Comparison of ENCODE assay signal across 23 mouse cellular contexts in genomic region chr3:55536901-55537300, GRCm38 (mm10).
DNase-seq lines count a peak whose midpoint lies in the region; ATAC-seq lines count a peak whose summit lies in the region.
"Had no signal": no experiment of that assay in that cellular context is flagged by ENCODE, and none has a peak within 500 bp of the region (broad histone marks: within the 10 kb centered on the region; RNA-seq: fewer than 3 reads in every experiment).

No protein-coding gene starts in this region.

- DNase-seq in hindbrain, embryonic 10.5 days (ENCODE audit: low spot score) = no peak
- no peak for DNase-seq in right cerebral cortex, postnatal 25 days
- DNase-seq in embryo, embryonic 9.5 days (ENCODE audit: extremely low spot score) = no peak
- DNase-seq: cerebellum, adult 9-10 months; gastrocnemius, adult 2 months; heart, postnatal 14 days; kidney, adult 9 months; kidney, postnatal 25 days; left cerebral cortex, postnatal 4 days; thymus, adult 2 months had no signal

- no peak overlapping the region for H3K4me3 ChIP-seq in hindbrain, embryonic 12.5 days
- no peak overlapping the region for H3K4me3 ChIP-seq in hindbrain, embryonic 10.5 days
- H3K4me3 ChIP-seq in neural tube, embryonic 13.5 days = no peak overlapping the region
- H3K4me3 ChIP-seq in neural tube, embryonic 15.5 days (replicated peaks) = no peak overlapping the region
- H3K4me3 ChIP-seq in limb, embryonic 12.5 days (replicated peaks) = no peak overlapping the region
- H3K4me3 ChIP-seq: forebrain, embryonic 10.5 days; gastrocnemius, adult 2 months; heart, embryonic 12.5 days; left cerebral cortex, adult 2 months; liver, embryonic 15.5 days; midbrain, embryonic 13.5 days; myocyte had no signal

- WGBS in hindbrain, embryonic 12.5 days = 58% methylated on average over 6 of the region's 6 CpGs
- WGBS in hindbrain, embryonic 10.5 days = 65% methylated on average over 6 of the region's 6 CpGs
- 46% methylated on average over 6 of the region's 6 CpGs for WGBS in neural tube, embryonic 13.5 days
- 47% methylated on average over 6 of the region's 6 CpGs for WGBS in neural tube, embryonic 15.5 days
- WGBS in limb, embryonic 12.5 days = 9% methylated on average over 6 of the region's 6 CpGs

- H3K27ac ChIP-seq in hindbrain, embryonic 12.5 days = 0 out of 2 replicates have a peak overlapping the region, but pooled peaks have one; percentile 23
- no peak overlapping the region for H3K27ac ChIP-seq in hindbrain, embryonic 10.5 days
- H3K27ac ChIP-seq in neural tube, embryonic 13.5 days (replicated peaks) = 0 out of 2 replicates have a peak overlapping the region, but pooled peaks have one; percentile 7
- H3K27ac ChIP-seq in neural tube, embryonic 15.5 days (replicated peaks) = no peak overlapping the region
- peak overlapping the region; percentile 79 for H3K27ac ChIP-seq in limb, embryonic 12.5 days
- H3K27ac ChIP-seq: forebrain, embryonic 10.5 days; gastrocnemius, adult 2 months; left cerebral cortex, adult 2 months; liver, embryonic 15.5 days; midbrain, embryonic 13.5 days had no signal

- H3K27me3 ChIP-seq in hindbrain, embryonic 12.5 days = no peaks in the 10 kb centered on the region
- no peaks in the 10 kb centered on the region for H3K27me3 ChIP-seq in hindbrain, embryonic 10.5 days (ENCODE audit: insufficient read depth, poor library complexity, severe bottlenecking)
- H3K27me3 ChIP-seq in neural tube, embryonic 13.5 days = no peaks in the 10 kb centered on the region
- H3K27me3 ChIP-seq in neural tube, embryonic 15.5 days (replicated peaks) = no peaks in the 10 kb centered on the region
- no peaks in the 10 kb centered on the region for H3K27me3 ChIP-seq in limb, embryonic 12.5 days
- H3K27me3 ChIP-seq: heart, embryonic 12.5 days; liver, embryonic 15.5 days; midbrain, embryonic 13.5 days had no signal

- no peaks in the 10 kb centered on the region for H3K9me3 ChIP-seq in hindbrain, embryonic 12.5 days (replicated peaks)
- no peaks in the 10 kb centered on the region for H3K9me3 ChIP-seq in hindbrain, embryonic 10.5 days
- H3K9me3 ChIP-seq in neural tube, embryonic 13.5 days = no peaks in the 10 kb centered on the region
- H3K9me3 ChIP-seq in neural tube, embryonic 15.5 days (replicated peaks) = no peaks in the 10 kb centered on the region
- no peaks in the 10 kb centered on the region for H3K9me3 ChIP-seq in limb, embryonic 12.5 days
- H3K9me3 ChIP-seq: forebrain, embryonic 10.5 days; heart, embryonic 12.5 days; liver, embryonic 15.5 days; midbrain, embryonic 13.5 days had no signal

- no peak overlapping the region for H3K9ac ChIP-seq in hindbrain, embryonic 12.5 days
- no peak overlapping the region for H3K9ac ChIP-seq in neural tube, embryonic 13.5 days
- H3K9ac ChIP-seq in neural tube, embryonic 15.5 days (replicated peaks) = no peak overlapping the region
- no peak overlapping the region for H3K9ac ChIP-seq in limb, embryonic 12.5 days (replicated peaks)
- H3K9ac ChIP-seq: heart, embryonic 12.5 days; liver, embryonic 15.5 days; midbrain, embryonic 13.5 days had no signal

- no peak overlapping the region for H3K4me2 ChIP-seq in hindbrain, embryonic 12.5 days (replicated peaks)
- H3K4me2 ChIP-seq in neural tube, embryonic 13.5 days = no peak overlapping the region
- H3K4me2 ChIP-seq in neural tube, embryonic 15.5 days = no peak overlapping the region
- H3K4me2 ChIP-seq in limb, embryonic 12.5 days = no peak overlapping the region
- H3K4me2 ChIP-seq: heart, embryonic 12.5 days; liver, embryonic 15.5 days; midbrain, embryonic 13.5 days had no signal

- peaks cover 24% of the 10 kb centered on the region for H3K4me1 ChIP-seq in hindbrain, embryonic 12.5 days
- H3K4me1 ChIP-seq in hindbrain, embryonic 10.5 days (replicated peaks) = peaks cover 26% of the 10 kb centered on the region
- peaks cover 54% of the 10 kb centered on the region for H3K4me1 ChIP-seq in neural tube, embryonic 13.5 days (replicated peaks)
- peaks cover 22% of the 10 kb centered on the region for H3K4me1 ChIP-seq in neural tube, embryonic 15.5 days
- peaks cover 78% of the 10 kb centered on the region for H3K4me1 ChIP-seq in limb, embryonic 12.5 days (replicated peaks)
- H3K4me1 ChIP-seq: liver, embryonic 15.5 days had no signal

- ATAC-seq in hindbrain, embryonic 12.5 days (ENCODE audit: low FRiP score) = no peak
- peak; percentile 2; the same call in 1 of the 2 replicates for ATAC-seq in neural tube, embryonic 13.5 days (ENCODE audit: low read depth)
- no peak for ATAC-seq in neural tube, embryonic 15.5 days (ENCODE audit: low FRiP score)
- ATAC-seq in limb, embryonic 12.5 days (ENCODE audit: insufficient number of reproducible peaks, insufficient read depth, low FRiP score, low TSS enrichment, low read depth) = peak; percentile 32; the same call in 1 of the 2 replicates
- ATAC-seq: inflammation-experienced regulatory T-cells, adult 6 months; lung, postnatal 0 days; midbrain, embryonic 13.5 days had no signal

- H3K36me3 ChIP-seq in hindbrain, embryonic 12.5 days = no peaks in the 10 kb centered on the region
- no peaks in the 10 kb centered on the region for H3K36me3 ChIP-seq in hindbrain, embryonic 10.5 days
- H3K36me3 ChIP-seq in neural tube, embryonic 13.5 days = 0 out of 2 replicates have a peak, but pooled peaks cover 10% of the 10 kb centered on the region
- H3K36me3 ChIP-seq in neural tube, embryonic 15.5 days = no peaks in the 10 kb centered on the region
- no peaks in the 10 kb centered on the region for H3K36me3 ChIP-seq in limb, embryonic 12.5 days
- H3K36me3 ChIP-seq: forebrain, embryonic 10.5 days; G1E; heart, embryonic 12.5 days; liver, embryonic 15.5 days had no signal

Comparison
In these comparisons a context has a peak if more than half of its experiments do, and no peak if none do; other contexts are left out.
1. ATAC-seq: peak in neural tube, embryonic 13.5 days (single experiment) and limb, embryonic 12.5 days (single experiment); none in hindbrain, embryonic 12.5 days (single experiment) and neural tube, embryonic 15.5 days (single experiment).
2. H3K27ac ChIP-seq: peak in hindbrain, embryonic 12.5 days (single experiment), neural tube, embryonic 13.5 days (single experiment) and limb, embryonic 12.5 days (single experiment); none in hindbrain, embryonic 10.5 days (single experiment) and neural tube, embryonic 15.5 days (single experiment).